Mouse (Mus musculus) cortical plate, adult 2 months (tissue): Measurements from ENCODE around the gene Top3b. TPM values are rescaled to one million over a fixed set of nuclear protein-coding genes. Genes with fewer than 3 reads are reported as not detected.

Experiments
- H3K27ac ChIP-seq: fragments of 200-500 bp; 2 replicates; pipeline ENCODE4 v1.5.1; 2012; ENCODE audit warnings: low read length, control low read depth, inconsistent platforms; ENCODE audit not compliant: insufficient read depth
- H3K4me1 ChIP-seq: fragments of 200-500 bp; 2 replicates; pipeline ENCODE4 v1.6.1; 2011; ENCODE audit warnings: low read length; ENCODE audit not compliant: control insufficient read depth, insufficient read depth
- H3K4me3 ChIP-seq: fragments of 200-500 bp; 2 replicates; pipeline ENCODE4 v1.5.1; 2011; ENCODE audit warnings: mild to moderate bottlenecking, low read length, control low read depth; ENCODE audit not compliant: insufficient read depth
- CTCF ChIP-seq: fragments of 200-500 bp; IDR thresholded peaks from 2 replicates; pipeline ENCODE4 v1.5.1; 2011; ENCODE audit warnings: mild to moderate bottlenecking, control low read depth, low read length; ENCODE audit not compliant: insufficient read depth; ENCODE audit errors: extremely low read depth
- POLR2A ChIP-seq: fragments of 200-500 bp; IDR thresholded peaks from 2 replicates; pipeline ENCODE4 v1.6.1; 2011; ENCODE audit warnings: mild to moderate bottlenecking, low read length, control low read depth; ENCODE audit not compliant: insufficient read depth; ENCODE audit errors: extremely low read depth
- polyA plus RNA-seq: library from polyadenylated mRNA; depleted of rRNA; stranded (reverse); fragments of >200 nt; gene quantifications from 2 replicates; pipeline ENCODE4 v1.2.3, GENCODE M21; 2012

The Top3b gene
- polyA plus RNA-seq, 1 experiment = 81.7 TPM

GRCm38 (mm10) chr16:16856731-16857476, 13.6 kb upstream of the Top3b start:
- no peaks in the 10 kb centered on the region for H3K4me1 ChIP-seq
- no peak overlapping the region for H3K27ac ChIP-seq
- H3K4me3 ChIP-seq = no peak overlapping the region
- TF ChIP-seq CTCF (no peak), POLR2A (no peak)

- Histone ChIP-seq H3K4me3 (no peak overlapping the region), H3K4me1 (no peaks in the 10 kb centered on the region), H3K27ac (no peak overlapping the region)
- no peak for TF ChIP-seq CTCF
- no peak for TF ChIP-seq POLR2A
Observed at GRCm38 (mm10) chr16:16862288-16862687, 8.2 kb upstream of the Top3b start.

GRCm38 (mm10) chr16:16863978-16864377, 6.6 kb upstream of the Top3b start, which contains the start of gene Igll1:
TSS of gene Igll1 (minus strand) at chr16:16863985.
- Histone ChIP-seq H3K4me1 (no peaks in the 10 kb centered on the region), H3K4me3 (no peak within 1 kb of the TSS), H3K27ac (no peak within 1 kb of the TSS)
- no peak for TF ChIP-seq CTCF
- no peak for TF ChIP-seq POLR2A

- TF ChIP-seq CTCF (no peak), POLR2A (no peak)
- no peak overlapping the region for H3K4me3 ChIP-seq
- no peaks in the 10 kb centered on the region for H3K4me1 ChIP-seq
- H3K27ac ChIP-seq = no peak overlapping the region
Observed at GRCm38 (mm10) chr16:16865217-16865616, 5.3 kb upstream of the Top3b start.

- Histone ChIP-seq H3K27ac (no peak overlapping the region), H3K4me3 (no peak overlapping the region), H3K4me1 (no peaks in the 10 kb centered on the region)
- TF ChIP-seq POLR2A (no peak), CTCF (no peak)
Observed at GRCm38 (mm10) chr16:16865696-16866561, 4.6 kb upstream of the Top3b start.

GRCm38 (mm10) chr16:16870241-16870616, 307 bp upstream of the Top3b start:
- no peaks in the 10 kb centered on the region; the same call in 1 of the 2 replicates for H3K4me1 ChIP-seq
- H3K4me3 ChIP-seq = peak overlapping the region; percentile 73; the same call in 1 of the 2 replicates
- TF ChIP-seq POLR2A (no peak), CTCF (no peak)
- H3K27ac ChIP-seq = no peak overlapping the region

- Histone ChIP-seq H3K27ac (no peak overlapping the region), H3K4me3 (no peak overlapping the region), H3K4me1 (no peaks in the 10 kb centered on the region)
- TF ChIP-seq POLR2A = no peak
- no peak for TF ChIP-seq CTCF
Observed at GRCm38 (mm10) chr16:16879025-16879424, 8.5 kb downstream of the Top3b start.

GRCm38 (mm10) chr16:16888341-16888740, 17.8 kb downstream of the Top3b start:
- H3K4me3 ChIP-seq = no peak overlapping the region
- no peak overlapping the region for H3K27ac ChIP-seq
- H3K4me1 ChIP-seq = no peaks in the 10 kb centered on the region
- TF ChIP-seq CTCF (no peak), POLR2A (no peak)

GRCm38 (mm10) chr16:16892366-16892765, 21.8 kb downstream of the Top3b start:
- H3K4me3 ChIP-seq = no peak overlapping the region
- peaks cover 4% of the 10 kb centered on the region; the same call in 1 of the 2 replicates for H3K4me1 ChIP-seq
- H3K27ac ChIP-seq = no peak overlapping the region
- TF ChIP-seq CTCF = no peak
- no peak for TF ChIP-seq POLR2A

- no peak overlapping the region for H3K27ac ChIP-seq
- H3K4me3 ChIP-seq = peak overlapping the region; percentile 56; the same call in 1 of the 2 replicates
- TF ChIP-seq CTCF (no peak), POLR2A (no peak)
- peaks cover 10% of the 10 kb centered on the region for H3K4me1 ChIP-seq
Observed at GRCm38 (mm10) chr16:16896015-16896381, 25.5 kb downstream of the Top3b start.
